Mouse (Mus musculus) thymus, adult 2 months (tissue): Measurements from ENCODE around the gene Ift88.

ENCODE experiments used
- CTCF ChIP-seq: fragments of 200-500 bp; IDR thresholded peaks from 2 replicates; pipeline ENCODE4 v1.5.1; 2012; ENCODE audit warnings: mild to moderate bottlenecking, control low read depth, low read length, moderate library complexity, borderline replicate concordance; ENCODE audit not compliant: control insufficient read depth, poor library complexity, insufficient read depth; ENCODE audit errors: extremely low read depth
- POLR2A ChIP-seq: fragments of 200-500 bp; IDR thresholded peaks from 2 replicates; pipeline ENCODE4 v1.6.1; 2012; ENCODE audit warnings: mild to moderate bottlenecking, low read length, control low read depth, moderate library complexity; ENCODE audit not compliant: control insufficient read depth, poor library complexity, insufficient read depth; ENCODE audit errors: extremely low read depth

GRCm38 (mm10) chr14:57489696-57490095 lies 65.8 kb downstream of the Ift88 start:
- no peak for TF ChIP-seq POLR2A
- TF ChIP-seq CTCF = no peak
